In genomic region chr4:43507938-43508665, GRCm38 (mm10) we compare ENCODE assay signal across 9 mouse cellular contexts. TPM values are rescaled to one million over a fixed set of nuclear protein-coding genes. Genes with fewer than 3 reads are reported as not detected.
DNase-seq lines count a peak whose midpoint lies in the region; ATAC-seq and TF ChIP-seq lines count a peak whose summit lies in the region.
"Had no signal": no experiment of that assay in that cellular context is flagged by ENCODE, and none has a peak within 500 bp of the region (broad histone marks: within the 10 kb centered on the region; RNA-seq: fewer than 3 reads in every experiment).

No protein-coding gene starts in this region.

- ATAC-seq in forebrain, postnatal 0 days: peak; percentile 27; the same call in 1 of the 2 replicates
- peak; percentile 71 for ATAC-seq in lung, embryonic 14.5 days (ENCODE audit: insufficient read depth)
- ATAC-seq in stomach, embryonic 15.5 days (ENCODE audit: insufficient read depth, low FRiP score, low read depth): peak; percentile 21

- peaks cover 88% of the 10 kb centered on the region for H3K27me3 ChIP-seq in CH12.LX (replicated peaks)
- peaks cover 3% of the 10 kb centered on the region for H3K27me3 ChIP-seq in forebrain, postnatal 0 days (ENCODE audit: insufficient read depth, low read length)
- no peaks in the 10 kb centered on the region for H3K27me3 ChIP-seq in lung, embryonic 14.5 days (ENCODE audit: insufficient read depth, low read length)
- no peaks in the 10 kb centered on the region for H3K27me3 ChIP-seq in stomach, embryonic 15.5 days (replicated peaks)

- H3K9me3 ChIP-seq in CH12.LX (replicated peaks; ENCODE audit: low read length): no peaks in the 10 kb centered on the region
- no peaks in the 10 kb centered on the region for H3K9me3 ChIP-seq in forebrain, postnatal 0 days (ENCODE audit: low read length)
- no peaks in the 10 kb centered on the region for H3K9me3 ChIP-seq in lung, embryonic 14.5 days (ENCODE audit: low read depth, low read length)
- H3K9me3 ChIP-seq in stomach, embryonic 15.5 days: no peaks in the 10 kb centered on the region
- H3K9me3 ChIP-seq: G1E had no signal

- no peaks in the 10 kb centered on the region for H3K79me2 ChIP-seq in CH12.LX (replicated peaks; ENCODE audit: control insufficient read depth, extremely low read depth, insufficient read depth, poor library complexity, severe bottlenecking)

- 12% methylated on average over 20 of the region's 22 CpGs for WGBS in forebrain, postnatal 0 days
- 5% methylated on average over 22 of the region's 22 CpGs for WGBS in lung, embryonic 14.5 days
- WGBS in stomach, embryonic 15.5 days: 6% methylated on average over 22 of the region's 22 CpGs

- no peak for TF ChIP-seq POLR2A in CH12.LX (IDR thresholded peaks at IDR 0.05; ENCODE audit: low read depth, low read length)

- H3K4me3 ChIP-seq in CH12.LX (replicated peaks in 1 of 3; ENCODE audit: low read depth in 2 of 3, low read length in 2 of 3, poor library complexity in 1 of 3): no peak overlapping the region
- peak overlapping the region; percentile 24 for H3K4me3 ChIP-seq in forebrain, postnatal 0 days (ENCODE audit: low read depth, low read length)
- peak overlapping the region; percentile 45 for H3K4me3 ChIP-seq in lung, embryonic 14.5 days (ENCODE audit: low read depth, low read length)
- peak overlapping the region; percentile 50 for H3K4me3 ChIP-seq in stomach, embryonic 15.5 days (replicated peaks)

- no peak for TF ChIP-seq EP300 in CH12.LX (IDR thresholded peaks at IDR 0.05; ENCODE audit: low read length)

- no peak overlapping the region for H3K27ac ChIP-seq in CH12.LX (ENCODE audit: insufficient read depth, low read depth)
- H3K27ac ChIP-seq in forebrain, postnatal 0 days (ENCODE audit: low read depth, low read length): no peak overlapping the region
- no peak overlapping the region for H3K27ac ChIP-seq in lung, embryonic 14.5 days (ENCODE audit: low read depth)
- peak overlapping the region; percentile 63; the same call in 1 of the 2 replicates for H3K27ac ChIP-seq in stomach, embryonic 15.5 days

- dilution Hi-C loops in CH12.LX (cut with MboI; ENCODE audit: extremely low pct_ligation_motif_present, extremely low pct_unique_long_range_greater_than_20kb, low sequenced_read_pairs): no loop called here

- H3K4me2 ChIP-seq in CH12.LX (ENCODE audit: insufficient read depth, low read depth, poor library complexity, severe bottlenecking): peak overlapping the region; percentile 18; the same call in 1 of the 2 replicates
- H3K4me2 ChIP-seq in forebrain, postnatal 0 days (ENCODE audit: low read depth): peak overlapping the region; percentile 46
- H3K4me2 ChIP-seq in lung, embryonic 14.5 days: peak overlapping the region; percentile 76
- peak overlapping the region; percentile 82 for H3K4me2 ChIP-seq in stomach, embryonic 15.5 days

- peak; percentile 34 to 48 for DNase-seq in cerebellum, postnatal 14 days
- no peak for DNase-seq in cerebellum, postnatal 4 days (ENCODE audit: low spot score in 2 of 2)
- DNase-seq in CH12.LX (ENCODE audit: extremely low read depth): no peak
- DNase-seq in forebrain, postnatal 0 days: peak; percentile 21
- peak; percentile 72 for DNase-seq in lung, embryonic 14.5 days
- no peak for DNase-seq in frontal cortex, postnatal 36 days (ENCODE audit: low spot score in 2 of 2)
- DNase-seq in right cerebral cortex, adult 18-20 months: no peak

- H3K4me1 ChIP-seq in CH12.LX (ENCODE audit: control insufficient read depth in 1 of 2, insufficient read depth in 2 of 2): no peaks in the 10 kb centered on the region
- H3K4me1 ChIP-seq in forebrain, postnatal 0 days (ENCODE audit: insufficient read depth): 0 out of 2 replicates have a peak, but pooled peaks cover 2% of the 10 kb centered on the region
- no peaks in the 10 kb centered on the region for H3K4me1 ChIP-seq in lung, embryonic 14.5 days (ENCODE audit: insufficient read depth)
- peaks cover 19% of the 10 kb centered on the region for H3K4me1 ChIP-seq in stomach, embryonic 15.5 days

- no peak overlapping the region for H3K9ac ChIP-seq in CH12.LX (ENCODE audit: insufficient read depth, low read depth)
- no peak overlapping the region for H3K9ac ChIP-seq in forebrain, postnatal 0 days
- peak overlapping the region; percentile 55 for H3K9ac ChIP-seq in lung, embryonic 14.5 days
- peak overlapping the region; percentile 34 for H3K9ac ChIP-seq in stomach, embryonic 15.5 days

- in situ Hi-C loops in CH12.LX (cut with MboI; ENCODE audit: low pct_ligation_motif_present, low pct_unique_long_range_greater_than_20kb, low sequenced_read_pairs): no loop called here

- no peaks in the 10 kb centered on the region for H3K36me3 ChIP-seq in CH12.LX (replicated peaks in 1 of 2; ENCODE audit: control insufficient read depth in 1 of 2, insufficient read depth in 1 of 2, low read length in 1 of 2)
- H3K36me3 ChIP-seq in forebrain, postnatal 0 days (ENCODE audit: insufficient read depth): no peaks in the 10 kb centered on the region
- no peaks in the 10 kb centered on the region for H3K36me3 ChIP-seq in lung, embryonic 14.5 days (ENCODE audit: insufficient read depth)
- H3K36me3 ChIP-seq in stomach, embryonic 15.5 days: no peaks in the 10 kb centered on the region
- H3K36me3 ChIP-seq: G1E had no signal

- no peak for TF ChIP-seq RAD21 in CH12.LX (IDR thresholded peaks at IDR 0.05; ENCODE audit: low read depth, low read length)

- no peak for TF ChIP-seq CTCF in CH12.LX (conservative IDR thresholded peaks at IDR 0.05 in 1 of 2, IDR thresholded peaks at IDR 0.05 in 1 of 2; ENCODE audit: low read depth in 2 of 2, low read length in 2 of 2)
- TF ChIP-seq CTCF in forebrain, postnatal 0 days (IDR thresholded peaks at IDR 0.05; ENCODE audit: low read depth): no peak
- TF ChIP-seq CTCF in lung, embryonic 14.5 days (IDR thresholded peaks at IDR 0.05; ENCODE audit: low read depth): no peak

TF ChIP-seq in CH12.LX, 34 proteins besides CTCF, POLR2A, EP300 and RAD21:
- no peak for TF ChIP-seq MAX (IDR thresholded peaks at IDR 0.05; ENCODE audit: low read length)
- TF ChIP-seq KAT2A (IDR thresholded peaks at IDR 0.05; ENCODE audit: insufficient replicate concordance, low read length): no peak
- no peak for TF ChIP-seq MXI1 (IDR thresholded peaks at IDR 0.05; ENCODE audit: low read depth, low read length)
- no peak for TF ChIP-seq MAFK (IDR thresholded peaks at IDR 0.05; ENCODE audit: insufficient replicate concordance, low read length)

RNA-seq across cellular contexts. Expression of gene Car9, which starts 1.3 kb away (rescaled TPM):
- total RNA-seq in CH12.LX (2012; rRNA removed) (not detected in 2 replicates), CH12.LX (2014; rRNA removed) (not detected in 2 replicates)
- polyA plus RNA-seq in CH12.LX (2012; ENCODE audit: insufficient read length, low read depth): not detected in 2 replicates
- total RNA-seq in forebrain, postnatal 0 days (2014; rRNA removed): 0.14 and 0.31 TPM in 2 replicates
- 0.65 and 0.70 TPM in 2 replicates for polyA plus RNA-seq in forebrain, postnatal 0 days (2015; fragmentation: Nextera tagmentation; extraction: Ambion mirVana)
- 3.7 and 4.5 TPM in 2 replicates for polyA plus RNA-seq in lung, embryonic 14.5 days (2014; fragmentation: Nextera tagmentation; extraction: Ambion mirVana)
- 30.9 and 45.8 TPM in 2 replicates for polyA plus RNA-seq in stomach, embryonic 15.5 days (2015; fragmentation: Nextera tagmentation; extraction: Ambion mirVana)
- polyA plus RNA-seq: G1E had no signal

RNA-seq across cellular contexts. Expression of gene Arhgef39, which starts 8.6 kb away (rescaled TPM):
- total RNA-seq in CH12.LX (2012; rRNA removed) (7.4 and 7.5 TPM in 2 replicates), CH12.LX (2014; rRNA removed) (7.1 and 7.3 TPM in 2 replicates)
- 4.8 and 5.5 TPM in 2 replicates for polyA plus RNA-seq in CH12.LX (2012; ENCODE audit: insufficient read length, low read depth)
- total RNA-seq in forebrain, postnatal 0 days (2014; rRNA removed): 2.9 and 4.5 TPM in 2 replicates
- polyA plus RNA-seq in forebrain, postnatal 0 days (2015; fragmentation: Nextera tagmentation; extraction: Ambion mirVana): 3.6 and 3.9 TPM in 2 replicates
- polyA plus RNA-seq in lung, embryonic 14.5 days (2014; fragmentation: Nextera tagmentation; extraction: Ambion mirVana): 42.5 and 51.8 TPM in 2 replicates
- polyA plus RNA-seq in stomach, embryonic 15.5 days (2015; fragmentation: Nextera tagmentation; extraction: Ambion mirVana): 44.5 and 52.0 TPM in 2 replicates

RNA-seq across cellular contexts. Expression of gene Ccdc107, which starts 15.4 kb away (rescaled TPM):
- total RNA-seq in CH12.LX (2012; rRNA removed) (57.9 and 63.1 TPM in 2 replicates), CH12.LX (2014; rRNA removed) (23.0 and 33.4 TPM in 2 replicates)
- polyA plus RNA-seq in CH12.LX (2012; ENCODE audit: insufficient read length, low read depth): 30.5 and 32.6 TPM in 2 replicates
- 57.3 and 86.2 TPM in 2 replicates for total RNA-seq in forebrain, postnatal 0 days (2014; rRNA removed)
- polyA plus RNA-seq in forebrain, postnatal 0 days (2015; fragmentation: Nextera tagmentation; extraction: Ambion mirVana): 92.2 and 103 TPM in 2 replicates
- polyA plus RNA-seq in lung, embryonic 14.5 days (2014; fragmentation: Nextera tagmentation; extraction: Ambion mirVana): 61.4 and 70.8 TPM in 2 replicates
- 104 and 105 TPM in 2 replicates for polyA plus RNA-seq in stomach, embryonic 15.5 days (2015; fragmentation: Nextera tagmentation; extraction: Ambion mirVana)

RNA-seq across cellular contexts. Expression of gene Tpm2, which starts 15.5 kb away (rescaled TPM):
- total RNA-seq in CH12.LX (2012; rRNA removed) (0.30 TPM in 1 of 2 replicates, not detected in the other), CH12.LX (2014; rRNA removed) (not detected in 2 replicates)
- 0.29 TPM in 1 of 2 replicates, not detected in the other for polyA plus RNA-seq in CH12.LX (2012; ENCODE audit: insufficient read length, low read depth)
- 4.1 and 11.7 TPM in 2 replicates for total RNA-seq in forebrain, postnatal 0 days (2014; rRNA removed)
- polyA plus RNA-seq in forebrain, postnatal 0 days (2015; fragmentation: Nextera tagmentation; extraction: Ambion mirVana): 5.1 and 8.1 TPM in 2 replicates
- 185 and 194 TPM in 2 replicates for polyA plus RNA-seq in lung, embryonic 14.5 days (2014; fragmentation: Nextera tagmentation; extraction: Ambion mirVana)
- 795 and 837 TPM in 2 replicates for polyA plus RNA-seq in stomach, embryonic 15.5 days (2015; fragmentation: Nextera tagmentation; extraction: Ambion mirVana)
- polyA plus RNA-seq: G1E had no signal

RNA-seq across cellular contexts. Expression of gene Sit1, which starts 24.6 kb away (rescaled TPM):
- total RNA-seq in CH12.LX (2012; rRNA removed) (2.8 and 3.8 TPM in 2 replicates), CH12.LX (2014; rRNA removed) (10.5 and 10.8 TPM in 2 replicates)
- polyA plus RNA-seq in CH12.LX (2012; ENCODE audit: insufficient read length, low read depth): 10.1 and 12.5 TPM in 2 replicates
- not detected in 2 replicates for total RNA-seq in forebrain, postnatal 0 days (2014; rRNA removed)
- polyA plus RNA-seq in forebrain, postnatal 0 days (2015; fragmentation: Nextera tagmentation; extraction: Ambion mirVana): not detected in 2 replicates
- polyA plus RNA-seq in lung, embryonic 14.5 days (2014; fragmentation: Nextera tagmentation; extraction: Ambion mirVana): not detected in 2 replicates
- not detected in 2 replicates for polyA plus RNA-seq in stomach, embryonic 15.5 days (2015; fragmentation: Nextera tagmentation; extraction: Ambion mirVana)
- total RNA-seq: G1E had no signal
- polyA plus RNA-seq: G1E had no signal

Comparison
In these comparisons a context has a peak if more than half of its experiments do, and no peak if none do; other contexts are left out.
1. DNase-seq: peak in cerebellum, postnatal 14 days (2 of 2), forebrain, postnatal 0 days (single experiment) and lung, embryonic 14.5 days (single experiment); none in cerebellum, postnatal 4 days (0 of 2), CH12.LX (single experiment), frontal cortex, postnatal 36 days (0 of 2) and right cerebral cortex, adult 18-20 months (single experiment).
2. H3K4me2 ChIP-seq: peak in every context shown above with its lines; median percentile 82 in stomach, embryonic 15.5 days; 76 in lung, embryonic 14.5 days; 46 in forebrain, postnatal 0 days; 18 in CH12.LX.
3. H3K4me3 ChIP-seq: peak in forebrain, postnatal 0 days (single experiment), lung, embryonic 14.5 days (single experiment) and stomach, embryonic 15.5 days (single experiment); none in CH12.LX (0 of 3).
4. H3K9ac ChIP-seq: peak in lung, embryonic 14.5 days (single experiment) and stomach, embryonic 15.5 days (single experiment); none in CH12.LX (single experiment) and forebrain, postnatal 0 days (single experiment).
5. ATAC-seq: peak in every context shown above with its lines; median percentile 71 in lung, embryonic 14.5 days; 27 in forebrain, postnatal 0 days; 21 in stomach, embryonic 15.5 days.